Mouse (Mus musculus) kidney, adult 2 months (tissue): Measurements from ENCODE around the gene Htr5b. TPM values are rescaled to one million over a fixed set of nuclear protein-coding genes. Genes with fewer than 3 reads are reported as not detected.

ENCODE experiments used
- DNase-seq: peaks from one replicate; pipeline ENCODE4 v3.0.0; 2021
- H3K27ac ChIP-seq: fragments of 200-500 bp; 2 replicates; pipeline ENCODE4 v1.5.1; 2012; ENCODE audit warnings: low read depth, low read length, control low read depth, inconsistent platforms; ENCODE audit not compliant: insufficient read depth
- H3K27me3 ChIP-seq: fragments of 200-500 bp; replicated peaks from 2 replicates; pipeline ENCODE4 v1.6.1; 2012; ENCODE audit warnings: mild to moderate bottlenecking, moderate library complexity, low read length, inconsistent platforms; ENCODE audit not compliant: control insufficient read depth, insufficient read depth
- H3K36me3 ChIP-seq: fragments of 200-500 bp; 2 replicates; pipeline ENCODE4 v1.6.1; 2012; ENCODE audit warnings: mild to moderate bottlenecking, moderate library complexity, low read length, inconsistent platforms; ENCODE audit not compliant: control insufficient read depth, insufficient read depth
- H3K4me1 ChIP-seq: fragments of 200-500 bp; 2 replicates; pipeline ENCODE4 v1.6.1; 2011; ENCODE audit warnings: low read length; ENCODE audit not compliant: control insufficient read depth, insufficient read depth
- H3K4me3 ChIP-seq: fragments of 200-500 bp; 2 replicates; pipeline ENCODE4 v1.5.1; 2011; ENCODE audit warnings: mild to moderate bottlenecking, low read depth, low read length, control low read depth; ENCODE audit not compliant: insufficient read depth
- CTCF ChIP-seq: fragments of 200-500 bp; conservative IDR thresholded peaks from 2 replicates; pipeline ENCODE4 v1.5.1; 2011; ENCODE audit warnings: low read depth, mild to moderate bottlenecking, control low read depth, low read length, moderate library complexity, mixed read lengths; ENCODE audit not compliant: insufficient read depth, insufficient read length
- POLR2A ChIP-seq: fragments of 200-500 bp; IDR thresholded peaks from one replicate; pipeline ENCODE4 v1.6.1; 2011; ENCODE audit warnings: low read depth, low read length, control low read depth
- WGBS: fragments of 180-500 bp; shearing (Covaris S2); methylation state at CpG from one replicate; pipeline ENCODE4 v1.1.7; 2018; 5-methylcytosine and 5-hydroxymethylcytosine counted together
- polyA plus RNA-seq: library from polyadenylated mRNA; depleted of rRNA; stranded (reverse); fragments of >200 nt; gene quantifications from 2 replicates; pipeline ENCODE4 v1.2.3, GENCODE M21; 2012

Htr5b gene
- polyA plus RNA-seq, 1 experiment: not detected

DNA sequence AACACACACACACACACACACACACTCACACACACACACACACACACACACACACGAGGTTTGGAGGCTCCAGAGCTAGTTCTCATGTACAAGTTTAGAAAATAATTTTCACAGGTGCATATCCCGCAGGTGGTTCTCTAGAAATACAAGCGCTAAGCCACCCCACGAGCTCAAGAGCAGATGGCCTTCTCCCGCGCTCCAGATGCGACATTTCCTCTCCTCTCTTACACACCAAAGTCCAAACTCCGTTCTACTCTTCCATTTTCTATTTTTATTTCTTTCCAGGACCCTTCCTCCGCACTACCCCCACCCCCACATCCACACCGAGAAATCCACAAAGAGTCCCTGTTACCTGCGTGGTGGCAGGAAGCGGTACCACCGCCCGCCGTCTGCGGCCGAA, 1.2 kb downstream of the Htr5b start:
- DNase-seq: no peak
- H3K27ac ChIP-seq: no peak overlapping the region
- H3K27me3 ChIP-seq: no peaks in the 10 kb centered on the region
- no peaks in the 10 kb centered on the region for H3K36me3 ChIP-seq
- H3K4me3 ChIP-seq: no peak overlapping the region
- H3K4me1 ChIP-seq: no peaks in the 10 kb centered on the region
- WGBS: 42% methylated on average over 17 of the region's 17 CpGs
- TF ChIP-seq CTCF (no peak), POLR2A (no peak)

DNA sequence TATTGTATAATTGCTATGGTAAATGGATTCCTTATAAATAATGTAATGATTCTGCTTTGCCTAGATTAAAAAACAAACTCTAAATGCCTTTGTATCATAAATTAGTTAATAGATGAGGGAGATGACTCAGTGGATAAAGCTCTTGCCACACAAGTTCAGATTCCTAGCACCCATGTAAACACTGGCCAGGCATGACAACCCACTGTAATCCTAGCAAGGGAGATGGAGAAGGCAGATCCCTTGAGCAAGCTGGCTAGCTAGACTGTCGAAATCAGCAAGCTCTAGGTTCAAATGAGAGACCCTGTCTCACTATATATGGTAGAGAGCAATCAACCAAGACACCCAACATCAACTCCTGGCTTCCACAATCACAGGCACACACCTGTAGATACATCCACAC, 9.7 kb downstream of the Htr5b start:
- TF ChIP-seq CTCF: no peak
- TF ChIP-seq POLR2A: no peak
- DNase-seq: no peak
- 68% methylated on average over 1 of the region's 1 CpGs for WGBS

DNA sequence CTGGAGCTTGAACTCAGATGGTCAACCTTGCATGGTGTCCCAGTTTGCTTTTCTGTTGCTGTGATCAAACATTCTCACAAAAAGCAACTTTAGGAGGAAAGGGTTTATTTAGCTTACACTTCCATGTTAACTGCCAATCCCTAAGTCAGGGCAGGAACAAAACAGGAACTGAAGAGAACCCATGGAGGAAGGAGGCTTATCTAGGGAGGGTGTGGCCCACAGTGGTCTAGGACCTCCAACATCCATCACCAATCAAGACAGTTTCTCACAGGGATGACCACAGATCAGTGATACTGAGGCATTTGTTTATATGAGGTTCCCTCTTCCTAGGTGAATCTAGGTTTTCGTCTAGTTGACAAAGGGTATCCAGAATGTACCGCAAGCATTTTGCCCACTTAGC, 16.3 kb downstream of the Htr5b start:
- no peaks in the 10 kb centered on the region for H3K27me3 ChIP-seq
- H3K4me3 ChIP-seq: no peak overlapping the region
- H3K36me3 ChIP-seq: no peaks in the 10 kb centered on the region
- no peak for TF ChIP-seq CTCF
- TF ChIP-seq POLR2A: no peak
- DNase-seq: no peak
- no peak overlapping the region for H3K27ac ChIP-seq
- no peaks in the 10 kb centered on the region for H3K4me1 ChIP-seq
- 95% methylated on average over 2 of the region's 2 CpGs for WGBS

More for the DNA sequence above, 9.7 kb downstream of the Htr5b start:
- H3K27ac ChIP-seq: no peak overlapping the region
- no peak overlapping the region for H3K4me3 ChIP-seq
- no peaks in the 10 kb centered on the region for H3K36me3 ChIP-seq
- H3K27me3 ChIP-seq: no peaks in the 10 kb centered on the region; the same call in 1 of the 2 replicates
- H3K4me1 ChIP-seq: no peaks in the 10 kb centered on the region

DNA sequence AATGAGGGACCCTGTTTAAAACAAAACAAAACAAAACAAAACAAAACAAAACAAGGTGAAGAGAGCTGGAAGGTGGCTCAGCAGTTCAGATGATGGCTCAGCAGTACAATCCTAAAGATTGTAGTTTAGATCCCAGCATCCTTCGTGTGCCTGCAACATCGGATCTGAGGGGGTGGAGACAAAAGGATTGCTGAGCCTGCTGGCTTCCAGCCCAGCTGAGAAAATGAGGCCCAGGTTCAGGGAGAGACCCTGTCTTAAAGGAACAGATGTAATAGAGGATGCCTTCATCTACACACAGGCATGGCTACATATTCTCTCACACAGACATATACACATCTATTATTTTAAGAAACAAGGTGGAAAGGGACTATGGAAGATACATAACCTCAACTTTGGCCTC, 17.1 kb downstream of the Htr5b start:
- Histone ChIP-seq H3K27ac (no peak overlapping the region), H3K36me3 (no peaks in the 10 kb centered on the region), H3K4me1 (no peaks in the 10 kb centered on the region), H3K27me3 (no peaks in the 10 kb centered on the region), H3K4me3 (no peak overlapping the region)
- no peak for DNase-seq
- TF ChIP-seq CTCF (no peak), POLR2A (no peak)
- WGBS: 27% methylated on average over 2 of the region's 2 CpGs

DNA sequence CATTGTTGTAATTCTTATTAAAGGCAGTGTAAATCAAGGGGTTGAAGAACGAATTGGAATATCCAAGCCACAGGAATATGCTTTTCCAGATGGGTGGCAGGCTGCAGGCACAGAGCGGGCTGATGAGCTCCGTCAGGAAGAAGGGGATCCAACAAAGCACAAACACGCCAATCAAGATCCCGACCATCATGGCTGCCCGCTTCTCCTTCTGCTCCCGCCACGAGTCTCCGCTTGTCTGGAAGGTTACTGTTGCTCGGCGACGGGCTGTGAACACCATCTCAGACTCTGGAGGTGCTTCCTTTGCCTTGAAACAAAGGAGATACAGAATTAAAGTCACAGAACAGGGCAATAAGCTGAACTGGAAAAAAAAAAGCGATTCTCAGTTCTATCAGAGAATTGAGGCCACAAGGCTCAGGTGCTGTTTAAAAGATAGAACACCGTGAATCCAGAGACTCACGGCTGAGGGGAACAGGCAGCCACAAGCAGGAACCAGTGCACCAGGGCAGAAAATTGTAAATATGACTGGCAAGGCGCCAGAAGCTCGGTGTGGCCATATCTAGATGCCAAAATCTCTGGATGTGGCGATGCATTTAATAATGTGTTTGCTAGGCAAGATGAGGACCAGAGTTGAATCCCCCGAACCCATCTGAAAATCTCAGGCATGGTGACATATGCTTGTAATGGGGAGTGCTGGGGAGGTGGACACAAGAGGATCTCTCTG, 17.7 kb downstream of the Htr5b start:
- Histone ChIP-seq H3K4me1 (no peaks in the 10 kb centered on the region), H3K4me3 (no peak overlapping the region), H3K27me3 (no peaks in the 10 kb centered on the region), H3K27ac (no peak overlapping the region), H3K36me3 (no peaks in the 10 kb centered on the region)
- 84% methylated on average over 19 of the region's 19 CpGs for WGBS
- DNase-seq: no peak
- TF ChIP-seq CTCF (no peak), POLR2A (no peak)

DNA sequence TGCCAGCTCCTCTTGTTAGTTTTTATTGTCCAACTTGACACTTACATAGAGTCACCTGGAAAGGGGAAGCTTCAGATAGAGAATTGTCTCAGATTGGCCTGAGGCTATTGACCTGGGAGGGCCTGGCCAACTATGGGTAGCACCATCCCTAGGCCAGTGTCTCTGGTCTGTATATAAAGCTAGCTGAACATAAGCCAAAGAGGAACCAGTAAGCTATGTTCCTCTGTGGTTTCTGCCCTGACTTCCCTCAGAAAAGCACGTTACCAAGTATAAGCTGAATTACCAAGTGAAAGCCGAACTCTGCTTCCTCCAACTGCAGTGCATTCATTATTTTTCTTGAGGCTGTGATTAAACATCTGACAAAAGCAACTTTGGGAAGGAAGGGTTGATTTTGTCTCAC, 19.5 kb downstream of the Htr5b start:
- Histone ChIP-seq H3K4me3 (no peak overlapping the region), H3K27me3 (no peaks in the 10 kb centered on the region), H3K36me3 (0 out of 2 replicates have a peak, but pooled peaks cover 1% of the 10 kb centered on the region), H3K4me1 (no peaks in the 10 kb centered on the region), H3K27ac (no peak overlapping the region)
- TF ChIP-seq CTCF (no peak), POLR2A (no peak)
- 86% methylated on average over 2 of the region's 2 CpGs for WGBS
- no peak for DNase-seq

DNA sequence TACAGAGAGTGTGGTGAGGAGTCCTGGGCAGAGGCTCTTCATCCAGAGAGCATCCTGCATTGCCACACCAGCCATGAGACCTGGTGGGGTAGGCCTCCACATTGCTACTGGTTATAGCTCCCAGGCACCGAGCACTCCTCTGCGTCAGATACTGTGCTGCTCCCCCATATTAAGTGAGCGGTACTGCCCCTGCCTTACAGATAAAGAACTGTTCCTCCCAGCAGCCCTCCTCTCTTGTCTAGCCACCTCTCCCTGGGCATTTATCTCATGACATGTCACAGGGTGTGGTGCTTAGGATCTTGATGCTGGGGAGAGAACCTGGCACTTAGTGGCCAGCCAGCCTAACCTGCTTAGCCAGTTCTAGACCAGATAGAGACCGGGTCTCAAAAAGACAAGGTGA, 31.2 kb downstream of the Htr5b start:
- WGBS: 99% methylated on average over 4 of the region's 4 CpGs
- H3K36me3 ChIP-seq: peaks cover 2% of the 10 kb centered on the region; the same call in 1 of the 2 replicates

More for the DNA sequence above, 31.2 kb downstream of the Htr5b start:
- no peak overlapping the region for H3K4me3 ChIP-seq
- H3K27me3 ChIP-seq: no peaks in the 10 kb centered on the region
- TF ChIP-seq POLR2A: no peak
- H3K27ac ChIP-seq: no peak overlapping the region
- no peaks in the 10 kb centered on the region for H3K4me1 ChIP-seq
- DNase-seq: no peak
